ENCODE assay signal across 10 mouse cellular contexts in genomic region chr13:109686906-109687305, GRCm38 (mm10).
DNase-seq lines count a peak whose midpoint lies in the region; ATAC-seq and TF ChIP-seq lines count a peak whose summit lies in the region.
"Had no signal": no experiment of that assay in that cellular context is flagged by ENCODE, and none has a peak within 500 bp of the region (broad histone marks: within the 10 kb centered on the region; RNA-seq: fewer than 3 reads in every experiment).

No protein-coding gene starts in this region.

- no peak overlapping the region for H3K4me3 ChIP-seq in forebrain, embryonic 11.5 days (ENCODE audit: low read depth, low read length)
- no peak overlapping the region for H3K4me3 ChIP-seq in forebrain, embryonic 15.5 days
- H3K4me3 ChIP-seq in layer of hippocampus, adult 2 months: peak overlapping the region; percentile 63
- peak overlapping the region; percentile 70 for H3K4me3 ChIP-seq in embryonic fibroblast, embryonic 13.5 days (ENCODE audit: insufficient read depth, low read length)
- peak overlapping the region; percentile 83 to 95 for H3K4me3 ChIP-seq in liver, embryonic 14.5 days (ENCODE audit: insufficient read depth in 1 of 2, low read depth in 2 of 2, low read length in 2 of 2)

- H3K27me3 ChIP-seq in forebrain, embryonic 11.5 days (ENCODE audit: control insufficient read depth, insufficient read depth, low read length): no peaks in the 10 kb centered on the region
- no peaks in the 10 kb centered on the region for H3K27me3 ChIP-seq in forebrain, embryonic 15.5 days
- no peaks in the 10 kb centered on the region for H3K27me3 ChIP-seq in liver, embryonic 14.5 days (ENCODE audit: control insufficient read depth, insufficient read depth, low read length)
- H3K27me3 ChIP-seq: neural tube, embryonic 13.5 days had no signal

- 69% methylated on average over 3 of the region's 3 CpGs for WGBS in forebrain, embryonic 11.5 days
- WGBS in forebrain, embryonic 15.5 days: 42% methylated on average over 3 of the region's 3 CpGs
- WGBS in liver, embryonic 14.5 days (ENCODE audit: insufficient replicate concordance): 7% methylated on average over 3 of the region's 3 CpGs

- 0 out of 2 replicates have a peak overlapping the region, but pooled peaks have one; percentile 18 for H3K4me2 ChIP-seq in forebrain, embryonic 11.5 days (ENCODE audit: low read depth, low read length, severe bottlenecking)
- no peak overlapping the region for H3K4me2 ChIP-seq in forebrain, embryonic 15.5 days (replicated peaks)
- H3K4me2 ChIP-seq in liver, embryonic 14.5 days (ENCODE audit: low read depth): peak overlapping the region; percentile 90

- H3K27ac ChIP-seq in forebrain, embryonic 11.5 days (ENCODE audit: low read depth, low read length): no peak overlapping the region
- no peak overlapping the region for H3K27ac ChIP-seq in forebrain, embryonic 15.5 days (replicated peaks)
- peak overlapping the region; percentile 81; the same call in 1 of the 2 replicates for H3K27ac ChIP-seq in layer of hippocampus, adult 2 months
- peak overlapping the region; percentile 55; the same call in 1 of the 2 replicates for H3K27ac ChIP-seq in embryonic fibroblast, embryonic 13.5 days (ENCODE audit: insufficient read depth, low read length)
- peak overlapping the region; percentile 71 for H3K27ac ChIP-seq in liver, embryonic 14.5 days
- H3K27ac ChIP-seq: neural tube, embryonic 13.5 days had no signal

- no peaks in the 10 kb centered on the region for H3K9me3 ChIP-seq in forebrain, embryonic 11.5 days (ENCODE audit: control insufficient read depth, low read length)
- no peaks in the 10 kb centered on the region for H3K9me3 ChIP-seq in forebrain, embryonic 15.5 days
- no peaks in the 10 kb centered on the region for H3K9me3 ChIP-seq in liver, embryonic 14.5 days (ENCODE audit: control insufficient read depth, low read length)
- H3K9me3 ChIP-seq: neural tube, embryonic 13.5 days had no signal

- TF ChIP-seq EP300 in liver, embryonic 14.5 days (IDR thresholded peaks at IDR 0.05; ENCODE audit: low read depth): no peak

- no peak for ATAC-seq in forebrain, embryonic 11.5 days (replicated peaks; ENCODE audit: low FRiP score)
- no peak for ATAC-seq in forebrain, embryonic 15.5 days (replicated peaks)
- no peak for ATAC-seq in liver, embryonic 14.5 days (ENCODE audit: insufficient read depth)

- H3K36me3 ChIP-seq in forebrain, embryonic 11.5 days (ENCODE audit: control insufficient read depth, insufficient read depth, low read length): no peaks in the 10 kb centered on the region
- H3K36me3 ChIP-seq in forebrain, embryonic 15.5 days: no peaks in the 10 kb centered on the region
- no peaks in the 10 kb centered on the region for H3K36me3 ChIP-seq in liver, embryonic 14.5 days (replicated peaks; ENCODE audit: control insufficient read depth, insufficient read depth, low read depth)
- H3K36me3 ChIP-seq: neural tube, embryonic 13.5 days had no signal

- no peak for TF ChIP-seq POLR2A in embryonic fibroblast, embryonic 13.5 days (IDR thresholded peaks at IDR 0.05; ENCODE audit: low read depth, low read length)

- TF ChIP-seq CTCF in layer of hippocampus, adult 2 months (conservative IDR thresholded peaks at IDR 0.05): no peak
- no peak for TF ChIP-seq CTCF in embryonic fibroblast, embryonic 13.5 days (IDR thresholded peaks at IDR 0.05; ENCODE audit: borderline replicate concordance, insufficient read depth, low read length)
- TF ChIP-seq CTCF in liver, embryonic 14.5 days (IDR thresholded peaks at IDR 0.05; ENCODE audit: low read depth): no peak

- H3K9ac ChIP-seq in forebrain, embryonic 11.5 days (ENCODE audit: low read length): no peak overlapping the region
- H3K9ac ChIP-seq in forebrain, embryonic 15.5 days (replicated peaks): no peak overlapping the region
- peak overlapping the region; percentile 99 for H3K9ac ChIP-seq in liver, embryonic 14.5 days (replicated peaks)
- H3K9ac ChIP-seq: neural tube, embryonic 13.5 days had no signal

- no peaks in the 10 kb centered on the region; the same call in 1 of the 2 replicates for H3K4me1 ChIP-seq in forebrain, embryonic 11.5 days (replicated peaks; ENCODE audit: control insufficient read depth, insufficient read depth, low read length)
- peaks cover 21% of the 10 kb centered on the region for H3K4me1 ChIP-seq in forebrain, embryonic 15.5 days
- H3K4me1 ChIP-seq in embryonic fibroblast, embryonic 13.5 days (ENCODE audit: control insufficient read depth, insufficient read depth, low read length): no peaks in the 10 kb centered on the region
- H3K4me1 ChIP-seq in liver, embryonic 14.5 days (replicated peaks; ENCODE audit: control insufficient read depth in 2 of 2, insufficient read depth in 2 of 2, low read length in 1 of 2): peaks cover 49 to 55% of the 10 kb centered on the region in 2 experiments

- DNase-seq in forebrain, embryonic 11.5 days (ENCODE audit: low spot score): no peak
- no peak for DNase-seq in layer of hippocampus, adult 2 months (ENCODE audit: low spot score in 2 of 2)
- no peak for DNase-seq in layer of hippocampus, postnatal 36 days
- DNase-seq in liver, embryonic 14.5 days (ENCODE audit: low read depth in 3 of 3, low spot score in 3 of 3): no peak
- no peak for DNase-seq in ovary, postnatal 36 days (ENCODE audit: low spot score)
- DNase-seq in adrenal gland, adult 18-20 months (ENCODE audit: low spot score in 2 of 2): no peak
- DNase-seq: cerebellum, adult 11-12 months had no signal

Comparison
In these comparisons a context has a peak if more than half of its experiments do, and no peak if none do; other contexts are left out.
1. H3K27ac ChIP-seq: peak in layer of hippocampus, adult 2 months (single experiment), embryonic fibroblast, embryonic 13.5 days (single experiment) and liver, embryonic 14.5 days (single experiment); none in forebrain, embryonic 11.5 days (single experiment) and forebrain, embryonic 15.5 days (single experiment).
2. H3K4me3 ChIP-seq: peak in layer of hippocampus, adult 2 months (single experiment), embryonic fibroblast, embryonic 13.5 days (single experiment) and liver, embryonic 14.5 days (2 of 2); none in forebrain, embryonic 11.5 days (single experiment) and forebrain, embryonic 15.5 days (single experiment).